Mouse (Mus musculus): ENCODE measurements around the gene Ifnk. TPM values are rescaled to one million over a fixed set of nuclear protein-coding genes. Genes with fewer than 3 reads are reported as not detected.

Gene Ifnk
- total RNA-seq, 2 experiments from 2014 or later, result not detected

DNA sequence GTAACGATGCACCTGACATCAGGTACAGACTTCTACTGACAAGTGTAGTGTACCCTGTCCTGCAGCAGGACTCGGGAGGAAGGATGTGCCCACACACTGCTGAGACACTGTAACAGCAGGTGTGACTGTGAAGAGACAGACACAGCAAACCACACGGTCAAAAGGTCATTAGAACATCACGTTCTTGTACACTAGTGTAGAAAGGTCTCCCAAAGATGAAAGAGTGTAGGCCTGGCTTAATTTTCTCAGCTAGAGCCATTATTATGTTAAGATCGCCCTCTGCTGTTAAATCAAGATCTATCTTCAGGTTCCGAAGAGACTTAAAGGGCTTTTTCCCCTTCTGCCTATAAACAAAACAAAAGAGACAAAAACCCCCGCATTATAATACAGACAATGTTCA is 40.9 kb downstream of the Ifnk start:
- no peak for DNase-seq

DNA sequence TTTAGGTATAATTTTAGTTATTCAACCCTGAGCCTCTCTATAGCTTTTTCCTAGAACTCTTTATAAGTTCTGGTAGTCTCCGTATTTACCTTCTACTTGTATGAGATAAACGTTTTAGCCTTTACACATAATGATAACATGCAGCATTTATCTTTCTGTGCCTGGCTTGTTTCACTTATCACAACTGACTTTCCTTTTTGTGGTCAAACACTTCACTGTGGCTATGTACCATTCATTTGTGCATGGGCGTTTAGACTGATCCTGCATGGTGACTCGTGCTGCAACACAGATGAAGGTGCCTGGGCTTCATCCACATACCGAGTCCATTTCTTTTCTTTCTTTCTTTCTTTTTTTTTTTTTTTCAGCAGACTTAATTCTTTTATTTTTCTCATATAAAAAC is 49.8 kb downstream of the Ifnk start:
- DNase-seq, result no peak

Other genes starting within 250 kb of the Ifnk start
- 1 to 10 TPM; 5.0 to 5.4 TPM for gene Mob3b, start 5.4 kb downstream of the Ifnk start, total RNA-seq (2021)
- gene C9orf72, start 74.1 kb downstream of the Ifnk start, total RNA-seq (2021), result 10 to 100 TPM; 25.9 to 27.5 TPM